Mouse (Mus musculus) forebrain, embryonic 11.5 days (tissue): ENCODE measurements around the gene Dpysl4. TPM values are rescaled to one million over a fixed set of nuclear protein-coding genes. Genes with fewer than 3 reads are reported as not detected.

Experiments
- ATAC-seq: fragments of 200-750 bp; cut with Nextera tagmentation; replicated peaks from 2 replicates; pipeline ENCODE4 v1.8.0; 2017; ENCODE audit warnings: moderate TSS enrichment; ENCODE audit not compliant: low FRiP score
- DNase-seq: peaks from one replicate; pipeline ENCODE4 v3.0.0-alpha.2; 2017; ENCODE audit warnings: low spot score
- H3K27ac ChIP-seq: fragments of 300-500 bp; sonication (generic); 2 replicates; pipeline ENCODE4 v1.5.1; 2014; ENCODE audit warnings: low read depth, low read length
- H3K27me3 ChIP-seq: fragments of 300-500 bp; sonication (generic); 2 replicates; pipeline ENCODE4 v1.6.1; 2014; ENCODE audit warnings: mild to moderate bottlenecking, low read length, mixed read lengths; ENCODE audit not compliant: control insufficient read depth, insufficient read depth
- H3K36me3 ChIP-seq: fragments of 300-500 bp; sonication (generic); 2 replicates; pipeline ENCODE4 v1.6.1; 2014; ENCODE audit warnings: mild to moderate bottlenecking, low read length, moderate library complexity, mixed read lengths; ENCODE audit not compliant: control insufficient read depth, insufficient read depth
- H3K4me1 ChIP-seq: fragments of 300-500 bp; sonication (generic); replicated peaks from 2 replicates; pipeline ENCODE4 v1.6.1; 2014; ENCODE audit warnings: low read length, mixed read lengths; ENCODE audit not compliant: control insufficient read depth, insufficient read depth
- H3K4me2 ChIP-seq: fragments of 300-500 bp; sonication (generic); 2 replicates; pipeline ENCODE4 v1.6.1; 2014; ENCODE audit warnings: low read depth, mild to moderate bottlenecking, low read length, moderate library complexity, mixed read lengths; ENCODE audit not compliant: severe bottlenecking
- H3K4me3 ChIP-seq: fragments of 300-500 bp; sonication (generic); 2 replicates; pipeline ENCODE4 v1.5.1; 2014; ENCODE audit warnings: low read depth, low read length
- H3K9ac ChIP-seq: fragments of 300-500 bp; sonication (generic); 2 replicates; pipeline ENCODE4 v1.6.1; 2014; ENCODE audit warnings: low read length
- H3K9me3 ChIP-seq: fragments of 300-500 bp; sonication (generic); 2 replicates; pipeline ENCODE4 v1.6.1; 2016; ENCODE audit warnings: low read length, mixed read lengths; ENCODE audit not compliant: control insufficient read depth
- WGBS: fragments of 180-500 bp; shearing (Covaris S2); extraction: QIAGEN DNeasy Blood & Tissue Kit; methylation state at CpG from one replicate; pipeline ENCODE4 v1.1.7; 2014; 5-methylcytosine and 5-hydroxymethylcytosine counted together
- polyA plus RNA-seq: library from polyadenylated mRNA; unstranded; fragments of >200 nt; fragmentation: Nextera tagmentation; extraction: Ambion mirVana; gene quantifications from 2 replicates; pipeline ENCODE4 v1.2.1, GENCODE M21; 2014

The Dpysl4 gene
- polyA plus RNA-seq, 1 experiment from 2014 or later = 125 TPM

DNA sequence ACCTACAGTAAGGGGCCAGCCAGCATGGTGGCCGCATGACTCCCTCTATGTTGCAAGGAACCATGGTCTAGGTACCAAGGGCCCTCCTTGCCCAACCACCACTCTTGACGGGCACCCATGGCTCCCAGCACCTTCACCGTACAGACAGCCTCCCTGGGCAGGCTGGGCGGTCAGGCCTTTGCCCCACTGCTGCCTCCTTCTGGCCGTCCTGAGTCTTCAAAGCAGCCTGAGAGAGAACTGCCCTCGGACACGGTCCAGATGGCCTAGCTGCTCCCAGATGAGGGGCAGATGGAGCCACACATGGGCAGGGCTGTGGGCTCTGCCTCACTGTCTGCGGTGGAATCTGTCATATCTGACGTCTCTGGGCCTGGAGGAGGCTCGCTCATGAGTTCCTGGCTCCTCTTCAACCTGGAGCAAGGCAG lies 18.2 kb downstream of the Dpysl4 start:
- Histone ChIP-seq H3K27me3 (no peaks in the 10 kb centered on the region), H3K27ac (no peak overlapping the region), H3K4me2 (no peak overlapping the region), H3K4me3 (no peak overlapping the region), H3K9me3 (no peaks in the 10 kb centered on the region), H3K4me1 (no peaks in the 10 kb centered on the region), H3K36me3 (no peaks in the 10 kb centered on the region; the same call in 1 of the 2 replicates), H3K9ac (no peak overlapping the region)
- peak; percentile 65 for DNase-seq
- peak; percentile 40 for ATAC-seq
- 66% methylated on average over 10 of the region's 10 CpGs for WGBS

DNA sequence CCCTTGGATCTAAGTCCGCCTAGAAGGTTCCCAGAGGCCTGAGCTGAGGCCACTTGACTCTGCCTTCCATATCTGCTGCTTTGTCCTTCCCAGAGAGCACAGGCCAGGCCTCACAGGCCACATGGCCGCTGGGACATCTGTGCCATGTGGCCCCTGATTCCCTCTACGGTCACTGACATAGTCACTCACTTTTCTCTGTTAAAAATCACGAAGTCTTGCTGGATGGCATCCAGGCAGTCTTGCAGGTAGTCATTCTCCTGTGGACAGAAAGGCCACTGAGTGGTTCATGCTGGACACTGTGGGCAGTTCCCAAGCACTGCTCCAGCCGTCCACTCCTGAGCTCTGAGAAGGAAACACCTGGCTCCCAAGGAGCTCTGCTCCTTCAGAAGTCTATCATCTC lies 19.3 kb downstream of the Dpysl4 start:
- Histone ChIP-seq H3K9me3 (no peaks in the 10 kb centered on the region), H3K27ac (no peak overlapping the region), H3K4me1 (no peaks in the 10 kb centered on the region), H3K36me3 (no peaks in the 10 kb centered on the region; the same call in 1 of the 2 replicates), H3K4me3 (no peak overlapping the region), H3K27me3 (no peaks in the 10 kb centered on the region), H3K4me2 (no peak overlapping the region), H3K9ac (no peak overlapping the region)
- ATAC-seq = no peak
- no peak for DNase-seq
- 78% methylated on average over 5 of the region's 5 CpGs for WGBS

DNA sequence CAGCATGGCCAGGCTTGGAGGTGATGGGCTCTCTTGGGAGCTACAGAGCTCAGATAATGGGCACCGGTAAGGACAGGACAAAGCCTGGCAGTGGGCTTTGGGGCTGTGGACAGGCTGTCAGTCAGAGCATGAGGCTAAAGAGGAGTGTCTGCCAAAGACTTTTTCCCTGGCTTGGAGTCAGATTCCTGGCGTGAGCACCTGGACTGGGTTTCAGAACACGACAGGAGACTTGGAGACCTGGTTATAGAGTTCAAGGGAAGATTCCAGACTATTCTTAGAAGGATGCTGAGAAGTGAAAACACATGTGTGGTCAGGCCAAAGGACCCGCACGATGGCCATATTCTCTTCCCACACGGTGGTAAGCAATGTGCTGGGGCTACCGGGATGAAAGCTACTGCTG lies 19.9 kb downstream of the Dpysl4 start:
- H3K4me3 ChIP-seq = no peak overlapping the region
- DNase-seq = no peak

DNA sequence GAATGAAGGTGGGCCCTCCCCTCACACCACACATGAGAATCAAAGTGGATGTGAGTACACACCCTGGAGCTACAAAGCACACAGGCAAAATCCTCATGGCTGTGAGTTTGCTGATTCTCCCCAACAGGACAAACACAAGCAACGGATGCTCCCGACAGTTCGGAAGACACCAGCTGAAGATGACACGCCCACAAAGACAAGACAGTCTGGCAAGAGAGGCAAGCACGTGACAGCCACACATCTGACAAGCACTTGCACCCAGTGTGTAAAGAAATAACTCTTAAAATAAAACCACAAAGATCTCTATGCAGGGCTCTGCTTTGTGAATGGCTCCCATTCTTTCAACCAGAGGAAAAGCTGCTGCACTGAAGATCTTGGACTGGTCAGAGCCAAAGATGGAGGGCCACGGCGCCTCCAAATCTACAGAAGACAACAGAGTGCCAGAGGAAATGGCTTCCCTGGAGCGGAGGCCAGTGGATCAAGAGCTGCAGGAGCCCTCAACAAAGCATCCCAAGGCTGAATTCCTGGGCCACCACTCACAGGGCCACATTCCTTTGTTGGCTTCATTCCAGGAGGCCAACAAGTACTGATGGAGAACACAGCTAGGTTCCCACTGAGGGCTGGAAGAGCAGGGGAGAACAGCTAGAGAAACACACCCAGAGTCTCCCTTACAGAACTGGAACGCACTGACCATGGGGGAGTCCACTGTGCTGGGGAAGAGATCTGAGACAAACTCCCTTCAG lies 22.3 kb downstream of the Dpysl4 start:
- H3K4me2 ChIP-seq = no peak overlapping the region
- no peak overlapping the region for H3K9ac ChIP-seq
- no peaks in the 10 kb centered on the region for H3K36me3 ChIP-seq
- no peak for ATAC-seq
- no peaks in the 10 kb centered on the region for H3K27me3 ChIP-seq
- no peaks in the 10 kb centered on the region for H3K4me1 ChIP-seq
- H3K27ac ChIP-seq = no peak overlapping the region
- no peak for DNase-seq
- 94% methylated on average over 9 of the region's 9 CpGs for WGBS
- no peak overlapping the region for H3K4me3 ChIP-seq
- H3K9me3 ChIP-seq = no peaks in the 10 kb centered on the region

More for the DNA sequence above, 19.9 kb downstream of the Dpysl4 start:
- no peak for ATAC-seq
- Histone ChIP-seq H3K27ac (no peak overlapping the region), H3K4me1 (no peaks in the 10 kb centered on the region), H3K9me3 (no peaks in the 10 kb centered on the region), H3K36me3 (no peaks in the 10 kb centered on the region; the same call in 1 of the 2 replicates), H3K4me2 (no peak overlapping the region), H3K27me3 (no peaks in the 10 kb centered on the region), H3K9ac (no peak overlapping the region)
- WGBS = 85% methylated on average over 7 of the region's 7 CpGs

DNA sequence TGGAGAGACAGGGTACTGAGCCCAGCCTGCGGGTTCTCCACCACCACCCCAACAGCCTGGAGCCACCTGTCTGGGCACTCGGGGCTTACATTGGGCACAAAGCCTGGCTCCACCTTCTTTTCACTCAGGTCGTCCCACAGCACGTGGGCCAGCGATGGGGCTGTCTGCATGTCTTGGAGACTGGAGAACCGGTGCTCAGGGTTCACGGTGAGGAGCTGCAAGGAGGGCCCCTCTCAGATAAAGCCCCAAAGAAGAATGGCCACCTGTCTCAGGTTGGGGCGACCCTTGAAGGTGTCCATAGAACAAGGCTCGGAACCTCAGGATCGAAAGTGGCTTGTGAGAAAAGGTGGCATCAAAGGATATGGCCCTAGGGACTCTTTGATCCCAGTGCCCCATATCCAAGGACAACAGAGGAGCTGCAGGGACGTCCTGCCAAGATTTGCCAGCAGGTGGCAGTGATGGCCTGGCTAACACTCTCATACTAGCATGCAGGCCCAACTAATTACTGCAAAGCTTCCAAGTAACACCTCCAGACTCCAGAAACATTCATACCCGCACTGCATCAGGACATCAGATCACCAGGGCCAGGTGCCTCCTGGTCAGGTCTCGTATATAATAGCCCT lies 33.5 kb downstream of the Dpysl4 start:
- peak; percentile 75 for ATAC-seq
- Histone ChIP-seq H3K4me3 (no peak overlapping the region), H3K36me3 (no peaks in the 10 kb centered on the region), H3K27me3 (no peaks in the 10 kb centered on the region), H3K4me1 (no peaks in the 10 kb centered on the region), H3K9me3 (no peaks in the 10 kb centered on the region), H3K9ac (no peak overlapping the region), H3K4me2 (no peak overlapping the region), H3K27ac (no peak overlapping the region)
- WGBS = 50% methylated on average over 13 of the region's 13 CpGs
- DNase-seq = peak; percentile 89

DNA sequence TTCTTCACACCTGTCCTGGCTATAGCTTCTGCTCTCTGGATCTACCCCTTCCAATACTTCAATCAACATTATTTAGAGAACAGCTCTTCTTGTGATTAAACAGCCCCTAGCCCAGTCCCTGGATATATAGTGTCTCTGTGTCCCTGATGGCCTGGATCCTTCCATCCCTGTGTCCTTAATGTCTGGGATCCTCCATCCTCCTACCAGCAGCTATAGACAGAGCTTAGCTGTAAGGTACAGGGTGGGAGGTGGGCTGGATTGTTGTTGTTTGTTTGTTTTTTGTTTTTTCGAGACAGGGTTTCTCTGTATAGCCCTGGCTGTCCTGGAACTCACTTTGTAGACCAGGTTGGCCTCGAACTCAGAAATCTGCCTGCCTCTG lies 34.0 kb downstream of the Dpysl4 start:
- H3K27ac ChIP-seq = no peak overlapping the region
- no peak overlapping the region for H3K9ac ChIP-seq
- no peaks in the 10 kb centered on the region for H3K4me1 ChIP-seq
- H3K4me2 ChIP-seq = no peak overlapping the region
- no peaks in the 10 kb centered on the region for H3K36me3 ChIP-seq
- WGBS = 76% methylated on average over 2 of the region's 2 CpGs
- ATAC-seq (no peak), DNase-seq (no peak)
- H3K9me3 ChIP-seq = no peaks in the 10 kb centered on the region
- H3K4me3 ChIP-seq = no peak overlapping the region
- H3K27me3 ChIP-seq = no peaks in the 10 kb centered on the region

DNA sequence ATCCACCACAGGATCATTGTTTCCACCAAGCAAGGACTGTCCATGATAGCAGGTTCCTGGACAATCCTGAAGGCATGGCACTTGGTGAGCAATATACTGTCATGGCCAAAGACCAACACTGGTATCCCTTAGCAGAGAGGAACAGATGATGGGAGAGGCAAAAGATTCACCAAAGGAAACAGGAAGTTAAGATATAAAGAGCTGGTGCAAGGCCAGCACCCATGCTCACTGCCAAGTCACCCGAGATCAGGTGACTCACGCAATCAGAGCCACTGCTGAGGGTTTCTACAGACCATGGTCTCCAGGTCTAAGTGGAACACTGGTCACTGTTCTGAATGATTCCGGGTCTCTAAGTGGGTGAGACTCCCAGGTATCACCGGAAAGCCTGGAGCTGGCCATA lies 40.1 kb downstream of the Dpysl4 start:
- H3K4me3 ChIP-seq = no peak overlapping the region
- peaks cover 4% of the 10 kb centered on the region for H3K4me1 ChIP-seq
- no peaks in the 10 kb centered on the region for H3K27me3 ChIP-seq
- H3K9me3 ChIP-seq = no peaks in the 10 kb centered on the region
- no peaks in the 10 kb centered on the region for H3K36me3 ChIP-seq
- no peak overlapping the region for H3K9ac ChIP-seq
- ATAC-seq = no peak
- no peak for DNase-seq
- H3K4me2 ChIP-seq = no peak overlapping the region
- H3K27ac ChIP-seq = no peak overlapping the region
- 91% methylated on average over 4 of the region's 4 CpGs for WGBS

DNA sequence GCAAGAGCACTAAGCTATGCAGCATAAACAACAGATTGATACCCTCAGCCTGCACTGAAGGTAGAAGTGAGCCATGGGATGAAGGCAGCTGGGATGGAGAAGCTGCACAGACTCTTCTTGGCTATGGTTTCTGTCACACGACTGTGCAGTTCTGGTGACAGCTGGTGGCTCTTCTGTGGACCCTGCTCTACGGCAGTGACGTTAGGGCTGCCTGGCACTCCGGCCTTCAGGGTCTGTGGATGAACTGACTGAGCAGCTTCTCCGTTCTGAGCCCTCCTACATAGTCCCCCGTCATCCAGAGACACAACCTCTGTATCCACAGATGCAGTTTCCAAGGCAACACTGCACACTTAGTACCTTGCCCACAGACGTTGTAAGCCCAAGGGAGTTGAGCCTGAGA lies 40.7 kb downstream of the Dpysl4 start:
- Histone ChIP-seq H3K9ac (no peak overlapping the region), H3K4me1 (peaks cover 6% of the 10 kb centered on the region), H3K4me3 (no peak overlapping the region), H3K9me3 (no peaks in the 10 kb centered on the region), H3K27ac (no peak overlapping the region), H3K27me3 (no peaks in the 10 kb centered on the region), H3K36me3 (no peaks in the 10 kb centered on the region), H3K4me2 (no peak overlapping the region)
- DNase-seq = no peak
- 87% methylated on average over 7 of the region's 7 CpGs for WGBS
- ATAC-seq = no peak

DNA sequence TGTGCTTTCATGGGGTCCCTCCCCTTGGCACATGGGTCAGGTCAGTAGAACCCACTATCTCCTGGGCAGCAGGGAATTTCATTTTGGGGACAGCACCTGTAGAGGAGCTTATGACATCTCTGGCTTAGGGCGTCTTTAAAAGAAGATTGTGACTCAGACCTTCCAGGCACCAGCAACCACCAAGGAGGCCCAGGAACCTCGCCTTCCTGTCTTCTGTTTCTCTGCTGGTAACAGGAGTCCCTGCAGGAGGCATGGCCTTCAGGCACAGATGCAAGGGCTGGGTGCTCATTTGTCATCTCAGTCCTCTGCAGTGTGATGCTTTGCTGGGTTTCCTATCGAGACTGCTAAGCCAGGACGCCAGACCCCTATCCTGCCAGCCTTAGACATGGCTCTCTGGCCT lies 43.2 kb downstream of the Dpysl4 start:
- Histone ChIP-seq H3K9ac (no peak overlapping the region), H3K9me3 (no peaks in the 10 kb centered on the region), H3K27ac (no peak overlapping the region), H3K4me3 (no peak overlapping the region), H3K4me1 (peaks cover 6% of the 10 kb centered on the region), H3K27me3 (no peaks in the 10 kb centered on the region; the same call in 1 of the 2 replicates), H3K4me2 (no peak overlapping the region), H3K36me3 (no peaks in the 10 kb centered on the region)
- 80% methylated on average over 4 of the region's 4 CpGs for WGBS
- DNase-seq (no peak), ATAC-seq (no peak)
